Mouse (Mus musculus) gastrocnemius, postnatal 14 days (tissue): Measurements from ENCODE around the gene Glul. TPM values are rescaled to one million over a fixed set of nuclear protein-coding genes. Genes with fewer than 3 reads are reported as not detected.
A peak's percentile ranks its signal among the peaks of the same experiment; 100 is the strongest.

Experiments
- DNase-seq: peaks from one replicate; pipeline ENCODE4 v3.0.0; 2021; ENCODE audit warnings: mixed read lengths
- intact Hi-C: fragments of 180-260 bp; cut with DNase I; formaldehyde crosslinking; loops from one replicate; pipeline ENCODE4 v1.15.1; 2025; ENCODE audit warnings: low total_unique reads
- total RNA-seq, 2 experiments: library from RNA; stranded (reverse); gene quantifications; 2 replicates each; pipeline ENCODE4 v1.2.3; 2021

The Glul gene
- total RNA-seq, 2 experiments from 2014 or later = 120 to 371 TPM

DNA sequence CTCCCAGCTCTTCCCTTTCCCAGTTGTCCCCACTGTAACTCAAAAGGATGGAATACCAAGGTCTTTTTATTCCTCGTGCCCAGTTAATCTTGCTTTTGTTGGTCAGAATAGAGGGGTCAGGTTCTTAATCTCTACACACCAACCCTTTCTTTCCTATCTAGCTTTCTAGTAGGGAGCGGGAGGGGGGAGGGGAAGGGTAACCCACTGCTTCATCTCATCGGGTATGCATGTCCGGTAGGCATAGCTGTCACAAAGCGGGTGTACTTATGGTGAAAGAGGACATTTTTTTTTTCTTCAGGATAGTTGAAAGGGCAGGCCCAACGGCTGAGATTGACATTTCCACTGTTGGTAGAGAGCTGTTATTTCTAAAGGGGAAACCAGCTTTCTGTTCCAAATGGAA lies 8.5 kb downstream of the Glul start:
- intact Hi-C loops = no loop called here
- DNase-seq = no peak

DNA sequence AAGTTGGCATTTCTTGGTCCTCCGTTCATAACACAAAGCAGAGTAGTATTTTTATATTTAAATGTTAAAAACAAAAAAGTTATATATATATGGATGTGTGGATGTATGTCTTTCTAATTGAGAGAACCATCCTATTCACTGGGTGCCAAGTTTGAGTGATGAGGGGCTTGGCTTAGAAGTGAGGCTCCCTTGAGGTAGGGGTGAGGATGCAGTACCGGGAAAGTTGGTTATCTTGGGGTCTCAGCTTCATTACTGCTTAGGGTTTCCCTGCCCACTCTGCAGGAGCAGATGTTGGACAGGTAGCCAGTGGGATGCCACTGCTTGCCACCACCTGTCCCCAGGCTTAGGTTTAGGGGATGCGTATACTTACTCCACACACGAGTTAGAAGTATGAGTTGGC lies 9.0 kb downstream of the Glul start:
- intact Hi-C loops = no loop called here
- DNase-seq = no peak

DNA sequence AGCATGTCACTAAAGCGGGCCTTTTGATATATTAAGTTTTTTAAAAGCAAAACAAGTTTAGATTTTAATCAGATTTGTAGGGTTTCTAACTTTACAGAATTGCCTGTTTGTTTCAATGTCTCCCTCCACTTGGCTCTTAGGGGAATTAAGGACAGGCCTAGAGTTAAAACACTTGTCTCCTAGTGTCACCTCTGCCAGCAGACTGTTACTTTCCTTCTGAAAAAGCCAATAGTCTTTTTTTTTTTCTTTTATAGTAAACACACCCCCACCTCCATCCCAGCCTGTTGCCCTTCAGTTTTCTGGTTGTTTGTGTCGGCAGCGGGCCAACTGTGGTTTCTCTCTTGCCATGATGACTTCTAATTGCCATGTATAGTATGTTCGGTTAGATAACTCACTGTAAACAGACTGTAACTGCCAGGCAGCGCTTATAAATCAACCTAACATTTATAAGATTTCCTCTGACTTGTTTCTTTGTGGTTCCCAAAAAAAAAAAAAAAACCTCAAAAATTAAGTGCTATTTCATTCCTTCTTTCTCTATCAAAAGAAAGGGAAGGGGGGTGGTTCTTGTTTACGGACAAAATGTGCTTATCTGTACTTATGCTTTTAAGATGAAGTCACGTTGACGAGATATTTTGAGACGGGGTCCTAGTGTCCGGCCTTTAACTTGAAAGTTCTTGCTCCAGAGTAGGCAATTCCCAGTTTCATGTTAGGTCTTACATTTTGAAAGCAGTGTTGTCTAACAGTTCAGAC lies 9.6 kb downstream of the Glul start:
- intact Hi-C loops = no loop called here
- no peak for DNase-seq

DNA sequence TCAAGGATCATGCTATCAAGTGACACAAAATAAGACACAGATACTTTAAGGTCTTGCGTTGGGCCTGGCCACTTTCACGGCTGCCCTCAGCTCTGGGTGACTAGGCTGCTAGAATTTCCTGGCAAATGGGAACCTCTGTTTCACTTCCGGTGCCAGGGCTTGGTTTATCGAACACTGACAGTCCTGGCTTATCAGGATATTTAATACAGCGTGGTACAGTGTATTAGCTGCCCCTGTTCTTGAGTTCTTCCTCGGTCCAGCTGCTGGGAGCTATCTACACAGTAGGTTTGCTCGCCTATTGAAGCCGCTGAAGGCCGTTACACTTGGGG lies 10.2 kb downstream of the Glul start:
- intact Hi-C loops = no loop called here
- DNase-seq = no peak

DNA sequence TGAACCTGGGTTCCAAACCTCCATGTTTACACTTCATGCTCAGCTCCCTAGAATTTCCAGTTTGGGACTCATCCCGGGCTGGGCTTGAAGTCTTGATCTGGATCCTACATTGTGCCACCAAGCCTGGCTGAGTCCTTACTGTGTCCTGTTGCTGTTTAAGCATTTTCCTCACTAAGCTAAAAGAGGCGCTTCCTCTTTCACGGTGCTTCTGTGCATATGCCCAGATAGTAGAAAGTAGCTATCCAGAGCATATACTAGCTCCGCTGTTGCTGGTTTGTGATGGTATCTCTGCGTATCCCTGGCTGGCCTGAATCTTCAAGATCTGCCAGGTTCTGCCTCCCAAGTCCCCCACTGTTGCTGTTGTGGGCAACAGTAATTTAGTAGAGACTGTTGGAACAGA lies 10.7 kb downstream of the Glul start:
- DNase-seq = no peak
- intact Hi-C loops = no loop called here

DNA sequence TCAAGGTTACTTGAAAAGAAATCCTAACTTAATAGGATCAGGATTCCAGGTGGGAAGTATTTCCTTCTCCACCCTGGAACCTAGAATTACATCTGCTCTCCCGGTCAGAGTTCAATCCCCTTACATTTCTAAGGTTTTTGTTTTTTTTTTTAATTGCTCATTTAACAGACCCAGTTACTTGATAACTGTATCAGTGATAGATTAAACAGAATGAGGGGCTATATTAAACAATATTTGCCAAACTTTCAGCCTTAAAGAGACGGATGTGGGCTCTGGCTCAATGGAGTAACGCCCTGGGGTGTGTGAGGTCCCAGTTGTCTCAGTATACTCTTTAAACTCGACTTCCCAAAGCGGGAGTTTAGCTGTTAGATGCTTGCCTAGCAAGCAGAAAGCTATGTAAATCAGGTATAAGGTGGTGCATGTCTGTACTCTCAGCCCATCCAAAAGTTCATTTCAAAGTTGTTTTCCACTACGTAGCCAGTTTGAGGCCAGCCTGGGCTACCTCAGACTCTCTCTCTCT lies 11.6 kb downstream of the Glul start:
- DNase-seq = no peak
- intact Hi-C loops = no loop called here

DNA sequence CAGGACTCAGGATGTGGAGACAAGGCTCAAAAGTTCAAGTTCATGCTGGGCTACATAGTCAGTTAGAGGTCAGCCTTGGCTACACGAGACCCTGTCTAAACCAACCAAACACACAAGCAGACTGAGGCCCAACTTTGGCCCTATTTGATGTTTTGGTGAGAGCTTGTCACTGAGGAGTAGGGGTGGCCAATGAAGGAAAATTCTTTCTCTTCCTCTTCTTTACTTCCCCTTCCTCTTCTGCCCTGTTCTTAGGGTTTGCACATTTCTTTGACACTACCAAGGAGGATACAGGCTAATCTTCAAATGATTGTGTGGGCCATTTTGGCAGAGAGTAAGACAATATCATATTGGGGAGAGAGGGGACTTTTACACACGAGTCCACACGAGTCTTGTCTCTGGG lies 14.1 kb downstream of the Glul start:
- intact Hi-C loops = no loop called here
- DNase-seq = no peak

DNA sequence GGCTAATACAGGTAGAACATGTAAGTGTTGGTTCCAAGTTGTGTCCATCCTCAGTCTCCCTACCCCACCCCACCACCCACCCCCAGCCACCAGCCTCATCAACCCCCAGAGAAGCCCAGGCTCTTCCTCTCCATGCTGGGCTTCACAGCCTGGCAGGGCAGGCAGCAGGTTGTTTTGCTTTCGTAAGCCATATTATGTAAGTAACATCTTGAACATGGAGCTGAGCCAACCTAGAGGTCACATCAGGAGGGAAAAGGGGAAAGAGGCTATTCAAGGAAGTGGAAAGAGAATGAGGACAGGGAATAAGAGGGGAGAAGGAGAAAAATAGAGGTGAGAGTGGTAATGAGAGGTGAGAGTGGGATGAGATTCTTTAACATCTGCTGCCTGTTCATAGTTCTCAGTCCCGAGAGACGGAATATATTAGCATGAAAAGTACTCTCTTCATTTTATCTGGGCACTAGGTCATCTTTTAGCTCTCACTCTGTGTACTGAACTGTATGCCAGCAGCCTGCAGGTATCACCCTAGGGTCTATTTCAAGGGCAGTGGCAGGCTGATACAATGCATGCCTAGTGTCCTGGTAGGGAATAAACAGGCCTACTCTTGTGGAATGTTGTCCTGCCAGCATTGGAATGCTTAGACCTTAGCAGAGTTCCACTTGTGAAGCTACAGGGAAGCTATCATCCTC lies 18.9 kb downstream of the Glul start:
- no peak for DNase-seq
- intact Hi-C loops = no loop called here

DNA sequence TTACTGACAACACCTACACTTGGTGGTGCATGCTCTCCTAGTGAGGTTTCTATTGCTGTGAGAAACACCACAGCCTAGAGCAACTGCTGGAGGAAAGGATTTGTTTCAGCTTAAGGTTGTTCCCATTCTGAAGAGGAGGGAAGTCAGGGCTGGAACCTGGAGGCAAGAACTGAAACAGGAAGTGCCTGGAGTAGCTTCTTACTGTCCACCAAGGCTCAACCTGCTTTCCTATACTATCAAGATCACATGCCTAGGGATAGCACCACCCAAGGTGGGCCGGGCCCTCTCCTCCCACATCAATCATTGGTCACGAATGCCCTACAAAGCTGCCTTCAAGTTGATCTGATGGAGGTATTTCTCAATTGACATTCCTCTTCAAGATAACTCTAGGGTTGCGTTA lies 21.9 kb downstream of the Glul start:
- intact Hi-C loops = no loop called here
- no peak for DNase-seq

DNA sequence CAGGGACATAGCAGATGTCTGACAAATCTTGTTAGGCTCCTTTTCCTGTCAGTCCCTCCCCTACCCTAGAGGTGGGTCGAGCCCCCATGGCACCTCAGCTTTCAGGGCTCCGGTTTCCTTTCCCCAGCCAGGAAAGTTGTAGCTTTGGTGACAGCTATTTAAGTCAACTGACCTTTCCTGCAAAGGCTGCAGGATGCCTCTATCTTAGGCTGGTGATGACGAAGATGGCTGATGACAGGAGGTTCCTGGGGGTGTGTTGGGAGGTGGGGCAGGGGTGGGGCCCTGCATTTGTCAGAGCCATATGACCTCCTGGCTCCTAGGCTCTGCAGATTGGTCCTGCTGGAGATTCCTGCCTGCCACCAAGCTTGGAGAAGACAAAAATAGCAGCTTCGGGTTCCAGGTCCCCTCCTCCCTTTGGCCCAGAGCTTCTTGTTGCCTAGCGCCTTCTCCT lies 22.9 kb downstream of the Glul start:
- peak; percentile 61 for DNase-seq
- intact Hi-C loops = no loop called here

DNA sequence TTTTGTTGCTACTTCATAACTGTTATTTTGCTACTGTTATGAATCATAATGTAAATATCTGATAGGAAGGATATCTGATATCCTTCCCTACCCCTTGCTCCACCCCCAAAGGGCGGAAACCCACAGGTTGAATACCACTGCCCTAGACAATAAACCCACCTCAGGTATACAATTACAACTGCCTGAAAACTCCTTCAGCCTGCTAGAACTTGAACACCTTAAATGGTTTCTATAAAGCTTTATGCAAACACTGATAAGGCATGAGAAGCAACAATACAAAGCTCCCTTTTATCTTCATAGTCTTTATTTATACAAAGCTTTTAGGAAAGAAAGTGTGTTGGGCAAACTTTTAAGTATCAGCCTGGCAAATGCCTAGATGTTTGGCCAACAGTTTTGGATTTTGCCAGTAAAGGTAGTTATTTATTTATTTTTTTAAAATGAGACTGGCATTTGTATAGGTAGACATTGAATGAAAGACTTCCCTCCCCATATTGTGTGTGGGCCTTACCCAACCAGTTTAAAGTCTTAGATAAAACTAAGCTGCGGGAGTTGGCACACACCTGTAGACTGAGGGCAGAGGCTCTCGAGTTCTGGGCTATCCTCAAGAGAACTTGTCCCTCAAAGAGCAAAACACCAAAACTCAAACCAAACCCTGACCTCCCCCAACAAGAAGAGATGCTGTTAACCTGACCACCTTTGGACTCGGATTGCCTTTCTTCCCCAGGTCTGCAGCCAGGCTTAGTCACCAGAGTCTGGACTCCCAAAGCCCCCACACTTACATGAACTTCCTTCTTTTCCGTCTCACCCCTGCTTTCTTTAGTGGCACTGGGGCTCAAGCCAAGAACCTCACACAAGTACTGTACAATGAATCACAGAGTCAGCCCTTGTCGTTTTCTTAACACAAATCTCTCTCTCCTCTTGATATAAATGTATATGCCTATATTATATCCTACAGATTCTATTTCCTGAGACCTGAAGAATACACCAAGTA lies 24.9 kb downstream of the Glul start:
- intact Hi-C loops = no loop called here
- DNase-seq = no peak

DNA sequence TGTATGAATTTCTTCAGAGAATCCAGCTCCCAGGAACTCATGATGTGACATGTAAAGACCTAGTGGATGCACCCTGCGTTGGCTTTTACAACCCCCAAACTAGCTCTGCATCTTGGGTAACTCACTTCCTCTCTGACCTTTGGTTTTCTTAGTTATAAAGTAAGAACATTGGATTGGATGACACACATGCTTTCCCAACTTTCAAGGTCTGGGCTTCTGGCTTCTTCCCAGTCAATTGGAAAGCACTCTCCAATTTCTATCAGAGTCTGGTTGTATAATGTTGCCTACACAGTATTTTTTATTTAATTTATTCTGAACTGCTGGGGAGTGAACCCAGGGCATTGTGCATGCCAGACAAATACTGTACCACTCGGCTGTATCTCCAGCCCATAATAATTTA lies 30.7 kb downstream of the Glul start:
- DNase-seq = no peak
- intact Hi-C loops = no loop called here

DNA sequence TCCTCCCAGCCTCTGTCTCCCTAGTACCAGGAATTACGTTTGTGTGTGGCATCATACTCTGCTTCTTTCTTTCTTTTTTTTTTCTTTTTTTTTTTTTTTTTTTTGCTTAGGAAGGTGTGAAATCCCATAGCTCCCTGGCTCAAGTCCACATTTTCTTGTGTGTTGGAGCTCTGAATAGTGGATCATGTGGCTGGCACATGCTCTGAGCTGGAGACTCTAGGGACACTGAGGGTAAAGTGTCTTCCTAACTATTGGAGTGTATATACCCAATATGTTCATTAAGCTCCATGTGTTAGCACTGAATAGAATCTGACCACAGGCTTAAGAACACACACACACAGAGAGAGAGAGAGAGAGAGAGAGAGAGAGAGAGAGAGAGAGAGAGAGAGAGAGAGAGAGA lies 34.0 kb downstream of the Glul start:
- intact Hi-C loops = no loop called here
- no peak for DNase-seq

DNA sequence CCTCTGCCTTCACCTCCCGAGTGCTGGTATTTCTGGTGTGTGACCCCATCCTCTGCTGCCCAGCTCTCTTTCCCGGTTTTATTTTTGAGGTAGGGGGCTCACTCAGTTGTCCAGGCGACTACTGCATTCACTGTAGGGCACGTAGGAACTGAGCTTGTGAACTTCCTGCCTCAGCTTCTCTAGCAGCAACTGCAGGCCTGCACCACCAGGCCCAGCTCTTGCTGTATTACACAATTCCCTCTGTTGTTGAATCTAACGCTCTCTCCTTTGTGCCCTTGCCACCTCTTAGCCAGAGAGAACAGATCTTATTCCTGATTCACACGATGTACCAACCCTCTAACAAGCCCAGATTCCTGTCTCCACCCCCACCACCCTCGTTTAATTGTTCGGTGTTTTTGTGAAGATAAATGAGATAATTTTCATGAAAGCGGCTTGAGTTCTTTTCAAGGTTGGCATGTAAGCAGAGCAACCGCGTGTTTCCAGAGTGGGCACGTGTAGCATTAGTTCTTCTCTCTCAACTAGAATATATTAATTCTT lies 36.2 kb downstream of the Glul start:
- intact Hi-C loops = no loop called here
- DNase-seq = no peak

DNA sequence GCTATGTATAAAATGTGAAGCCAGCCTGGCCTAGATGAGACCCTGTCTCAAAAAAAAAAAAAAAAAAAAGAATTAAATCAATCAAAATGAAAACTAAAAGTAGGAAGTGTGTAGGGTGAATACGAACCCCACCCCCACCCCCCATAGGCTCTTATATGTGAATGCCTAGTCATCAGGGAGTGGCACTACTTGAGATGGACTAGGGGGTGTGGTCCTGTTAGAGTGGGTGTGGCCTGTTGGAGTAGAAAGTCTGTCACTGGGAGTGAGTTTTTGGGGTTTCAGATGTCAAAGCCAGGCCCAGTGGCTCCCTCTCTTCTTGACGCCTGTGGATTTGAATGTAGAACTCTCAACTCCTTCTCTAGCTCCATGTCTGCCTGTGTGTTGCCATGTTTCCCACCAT lies 37.3 kb downstream of the Glul start:
- intact Hi-C loops = no loop called here
- no peak for DNase-seq

DNA sequence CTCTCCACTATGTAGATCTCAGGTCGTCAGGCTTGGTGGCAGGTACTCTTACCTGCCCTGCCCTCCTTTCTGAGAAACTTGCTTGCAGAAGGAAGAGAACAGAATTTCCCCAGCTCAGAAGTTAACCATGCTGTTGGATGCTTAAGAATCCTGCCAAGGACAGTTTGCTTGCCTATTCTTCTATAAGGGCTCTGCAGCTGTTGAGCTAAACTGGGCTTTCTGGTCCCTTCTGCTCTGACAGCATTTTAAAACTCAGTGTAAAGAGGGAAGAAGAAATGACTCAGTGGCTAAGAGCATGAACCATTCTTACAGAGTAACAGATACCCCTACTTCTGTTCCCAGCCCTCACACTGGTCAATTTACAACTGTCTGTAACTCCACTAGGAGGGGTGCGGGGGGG lies 41.2 kb downstream of the Glul start:
- DNase-seq = no peak
- intact Hi-C loops = no loop called here

DNA sequence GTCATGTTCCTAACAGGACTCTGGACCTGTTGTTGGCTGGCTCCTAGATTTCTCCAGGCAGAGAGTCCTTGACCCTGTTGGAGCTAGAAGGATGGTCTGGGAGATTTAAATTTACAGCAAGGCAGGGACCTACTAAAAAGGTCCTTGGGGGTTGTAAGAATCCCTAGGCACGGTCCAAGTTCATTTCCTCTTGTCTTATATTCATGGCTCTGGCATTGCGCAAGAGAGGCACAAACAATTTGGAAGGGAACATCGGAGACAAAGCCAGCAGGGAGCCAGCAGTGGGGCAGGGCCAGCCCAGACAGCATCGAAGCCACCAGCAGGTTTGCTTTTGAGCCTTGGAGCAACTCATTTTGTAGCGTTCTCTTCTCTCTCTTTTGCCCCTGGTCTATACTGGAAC lies 45.4 kb downstream of the Glul start:
- intact Hi-C loops = no loop called here

DNA sequence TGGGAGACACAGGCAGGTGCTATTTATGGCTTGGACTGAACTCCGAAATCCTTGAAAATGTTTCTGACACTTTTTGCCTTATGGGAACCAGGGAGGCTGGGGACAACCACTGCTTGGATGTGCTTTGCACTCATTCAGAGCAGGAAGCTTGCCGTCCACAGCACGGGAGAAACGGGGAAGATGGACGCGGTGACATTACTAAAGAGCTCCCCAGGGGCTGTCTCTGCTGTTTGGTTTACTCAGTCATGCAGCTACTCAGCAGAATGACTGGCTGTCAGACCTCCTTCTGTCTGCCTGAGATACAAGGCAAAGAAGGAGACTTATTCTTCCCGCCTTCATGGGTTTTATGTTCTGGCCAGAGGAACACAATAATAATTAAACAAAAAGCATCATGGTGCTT lies 47.2 kb downstream of the Glul start:
- no peak for DNase-seq
- intact Hi-C loops = no loop called here

More for the DNA sequence above, 45.4 kb downstream of the Glul start:
- no peak for DNase-seq

DNA sequence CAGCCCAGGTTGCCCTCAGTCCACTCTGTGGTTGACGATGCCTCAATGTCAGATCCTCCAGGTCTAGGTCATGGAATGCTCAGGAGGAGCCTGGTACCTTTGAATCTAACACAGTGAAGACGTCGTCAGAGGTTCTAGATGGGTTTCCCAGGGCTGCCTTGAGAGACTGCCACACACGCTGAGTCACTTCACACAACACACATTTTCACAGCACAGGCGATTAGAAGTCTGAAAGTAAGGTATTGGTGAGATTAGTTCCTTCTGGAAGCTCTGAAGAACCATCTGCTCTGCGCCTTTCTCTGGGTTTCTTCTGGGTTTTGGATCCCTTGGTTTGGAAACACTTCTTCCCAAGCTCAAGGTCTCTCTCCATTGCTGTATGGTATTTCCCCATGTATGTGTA lies 48.1 kb downstream of the Glul start:
- DNase-seq = no peak
- intact Hi-C loops = no loop called here

DNA sequence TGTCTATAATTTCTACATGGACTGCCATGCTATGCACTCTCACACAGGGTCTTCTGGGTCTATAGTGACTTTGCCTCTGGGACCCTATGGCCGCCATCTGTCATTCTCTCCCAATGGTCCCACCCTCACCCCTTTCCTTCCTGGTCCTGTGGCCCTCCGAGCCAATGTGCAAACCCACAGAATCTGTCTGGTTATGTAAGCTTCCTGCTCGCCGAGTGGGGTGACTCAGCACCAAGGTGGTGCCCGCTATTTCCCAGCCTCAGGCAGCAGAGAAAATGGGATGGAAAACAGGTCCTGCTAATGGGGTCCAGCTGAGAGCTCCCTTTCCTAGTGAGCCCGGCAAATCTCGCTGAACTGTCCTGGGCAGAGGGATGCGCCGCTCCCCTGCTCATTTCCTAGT lies 53.5 kb downstream of the Glul start:
- no peak for DNase-seq
- intact Hi-C loops = no loop called here
